Mouse (Mus musculus) G1E (cell line): ENCODE results near the gene Slc16a6. TPM values are rescaled to one million over a fixed set of nuclear protein-coding genes. Genes with fewer than 3 reads are reported as not detected.

Source experiments
- ATAC-seq: 2 replicates; pipeline ENCODE4 v1.8.0; 2016; ENCODE audit warnings: mild to moderate bottlenecking; ENCODE audit not compliant: insufficient number of reproducible peaks, poor library complexity, low FRiP score, severe bottlenecking; ENCODE audit errors: extremely low read depth
- DNase-seq: peaks from one replicate; pipeline ENCODE4 v3.0.0; 2012; ENCODE audit warnings: low spot score
- H3K27me3 ChIP-seq: 2 replicates; pipeline ENCODE4 v1.6.1; 2012; ENCODE audit warnings: mild to moderate bottlenecking, low read length, inconsistent platforms; ENCODE audit not compliant: insufficient read depth
- H3K36me3 ChIP-seq: replicated peaks from 2 replicates; pipeline ENCODE3; 2012; ENCODE audit warnings: mild to moderate bottlenecking, inconsistent platforms
- H3K4me1 ChIP-seq: 2 replicates; pipeline ENCODE4 v1.6.1; 2012; ENCODE audit warnings: low read depth, low read length, inconsistent platforms, mixed read lengths; ENCODE audit not compliant: insufficient read depth
- H3K4me3 ChIP-seq: 2 replicates; pipeline ENCODE4 v1.5.1; 2012; ENCODE audit warnings: low read depth, mild to moderate bottlenecking, inconsistent platforms, low read length, moderate library complexity, mixed read lengths
- H3K9me3 ChIP-seq: replicated peaks from 2 replicates; pipeline ENCODE4 v1.6.1; 2012; ENCODE audit warnings: inconsistent platforms
- CTCF ChIP-seq: IDR thresholded peaks from 2 replicates; pipeline ENCODE4 v1.5.1; 2012; ENCODE audit warnings: low read depth, low read length, inconsistent platforms, mixed read lengths
- GATA1 ChIP-seq: IDR thresholded peaks from 2 replicates; pipeline ENCODE4 v1.6.1; 2012; ENCODE audit warnings: borderline replicate concordance, low read length, inconsistent platforms, mixed read lengths
- GATA2 ChIP-seq: IDR thresholded peaks from 2 replicates; pipeline ENCODE4 v1.6.1; 2012; ENCODE audit warnings: low read depth, low read length, inconsistent platforms, borderline replicate concordance
- POLR2AphosphoS5 ChIP-seq: IDR thresholded peaks from 2 replicates; pipeline ENCODE4 v1.6.1; 2012; ENCODE audit warnings: low read depth, low read length, inconsistent platforms; ENCODE audit not compliant: insufficient replicate concordance
- TAL1 ChIP-seq: conservative IDR thresholded peaks from 2 replicates; pipeline ENCODE4 v1.6.1; 2012; ENCODE audit warnings: low read depth, low read length, inconsistent platforms, mixed read lengths
- polyA plus RNA-seq: library from polyadenylated mRNA; stranded (reverse); fragments of >175 nt; gene quantifications from 2 replicates; pipeline ENCODE4 v1.2.3, GENCODE M21; 2012
- total RNA-seq, 2 experiments: library from RNA; stranded (forward) in 1 of 2; stranded (reverse) in 1 of 2; fragments of 200-1000 nt in 1 of 2; fragments of >200 nt in 1 of 2; fragmentation: Nextera tagmentation in 1 of 2; gene quantifications; 2 replicates each; pipeline ENCODE4 v1.2.3; 2014 to 2017

Gene Slc16a6
- total and polyA plus RNA-seq, 3 experiments: 18.9 to 95.0 (median 37.1) TPM

DNA sequence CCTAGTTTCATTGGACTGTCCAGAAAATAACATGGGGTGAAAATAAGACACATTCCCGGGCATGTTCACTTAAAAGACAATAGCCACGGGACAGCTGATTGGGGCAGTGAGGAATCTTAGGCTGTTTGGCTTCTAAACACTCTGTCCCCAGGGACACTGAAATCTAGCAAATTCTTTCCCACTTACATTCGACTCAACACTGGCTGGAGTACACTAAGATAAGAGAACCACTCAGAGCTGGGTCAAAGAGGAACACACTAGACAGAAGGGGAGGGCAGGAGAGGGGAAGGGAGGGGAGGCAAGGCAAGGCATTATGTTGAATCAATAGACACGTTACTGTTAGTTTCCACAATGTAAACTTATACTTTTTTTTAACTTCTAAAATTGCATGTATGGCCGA, 12.8 kb downstream of the Slc16a6 start:
- TF ChIP-seq GATA2: no peak
- no peak overlapping the region for H3K4me3 ChIP-seq
- no peak; the same call in 1 of the 2 replicates for ATAC-seq
- peaks cover 39% of the 10 kb centered on the region for H3K4me1 ChIP-seq
- no peaks in the 10 kb centered on the region for H3K27me3 ChIP-seq
- no peaks in the 10 kb centered on the region for H3K9me3 ChIP-seq
- no peak for DNase-seq
- H3K36me3 ChIP-seq: peaks cover 98% of the 10 kb centered on the region

DNA sequence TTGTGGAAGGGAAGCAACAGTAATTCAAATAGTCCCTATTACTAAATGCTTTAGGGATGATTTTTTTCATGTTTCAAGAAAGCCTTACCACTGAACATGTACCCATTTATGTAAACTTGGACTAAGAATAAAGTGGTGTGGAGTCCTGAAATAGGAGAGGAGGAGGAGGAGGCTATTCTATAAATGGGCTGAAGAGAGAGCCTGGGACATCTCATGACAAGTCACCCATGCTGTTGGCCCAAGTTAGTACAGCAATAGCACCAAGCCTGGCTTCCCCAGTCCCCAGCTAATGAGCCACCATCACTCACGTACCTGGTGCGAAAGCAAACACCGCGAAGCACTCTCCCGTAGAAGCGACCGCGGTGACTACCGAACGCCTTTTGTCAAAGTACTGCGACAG, 15.2 kb downstream of the Slc16a6 start:
- no peaks in the 10 kb centered on the region for H3K27me3 ChIP-seq
- H3K9me3 ChIP-seq: no peaks in the 10 kb centered on the region
- H3K4me3 ChIP-seq: no peak overlapping the region
- H3K36me3 ChIP-seq: peaks cover 98% of the 10 kb centered on the region
- H3K4me1 ChIP-seq: peaks cover 33% of the 10 kb centered on the region
- TF ChIP-seq TAL1: no peak
- no peak for TF ChIP-seq CTCF
- no peak for TF ChIP-seq GATA1
- TF ChIP-seq POLR2AphosphoS5: no peak
- TF ChIP-seq GATA2: no peak
- DNase-seq (no peak), ATAC-seq (no peak)

- no peaks in the 10 kb centered on the region for H3K9me3 ChIP-seq
- H3K36me3 ChIP-seq: peaks cover 96% of the 10 kb centered on the region
- TF ChIP-seq GATA2 (no peak), GATA1 (no peak), POLR2AphosphoS5 (no peak), CTCF (no peak), TAL1 (no peak)
- ATAC-seq (no peak), DNase-seq (no peak)
- H3K4me1 ChIP-seq: peaks cover 28% of the 10 kb centered on the region
- H3K27me3 ChIP-seq: no peaks in the 10 kb centered on the region
- H3K4me3 ChIP-seq: no peak overlapping the region
These were observed 17.1 kb downstream of the Slc16a6 start for GRCm38 (mm10) chr11:109456261-109456660.

GRCm38 (mm10) chr11:109451169-109451568, 22.2 kb downstream of the Slc16a6 start:
- H3K4me3 ChIP-seq: no peak overlapping the region
- no peaks in the 10 kb centered on the region for H3K27me3 ChIP-seq
- H3K36me3 ChIP-seq: peaks cover 91% of the 10 kb centered on the region
- ATAC-seq: no peak; the same call in 1 of the 2 replicates
- peaks cover 37% of the 10 kb centered on the region for H3K4me1 ChIP-seq
- no peak for DNase-seq
- no peaks in the 10 kb centered on the region for H3K9me3 ChIP-seq
- TF ChIP-seq GATA2: no peak
- TF ChIP-seq CTCF: no peak
- no peak for TF ChIP-seq GATA1
- no peak for TF ChIP-seq TAL1
- no peak for TF ChIP-seq POLR2AphosphoS5

DNA sequence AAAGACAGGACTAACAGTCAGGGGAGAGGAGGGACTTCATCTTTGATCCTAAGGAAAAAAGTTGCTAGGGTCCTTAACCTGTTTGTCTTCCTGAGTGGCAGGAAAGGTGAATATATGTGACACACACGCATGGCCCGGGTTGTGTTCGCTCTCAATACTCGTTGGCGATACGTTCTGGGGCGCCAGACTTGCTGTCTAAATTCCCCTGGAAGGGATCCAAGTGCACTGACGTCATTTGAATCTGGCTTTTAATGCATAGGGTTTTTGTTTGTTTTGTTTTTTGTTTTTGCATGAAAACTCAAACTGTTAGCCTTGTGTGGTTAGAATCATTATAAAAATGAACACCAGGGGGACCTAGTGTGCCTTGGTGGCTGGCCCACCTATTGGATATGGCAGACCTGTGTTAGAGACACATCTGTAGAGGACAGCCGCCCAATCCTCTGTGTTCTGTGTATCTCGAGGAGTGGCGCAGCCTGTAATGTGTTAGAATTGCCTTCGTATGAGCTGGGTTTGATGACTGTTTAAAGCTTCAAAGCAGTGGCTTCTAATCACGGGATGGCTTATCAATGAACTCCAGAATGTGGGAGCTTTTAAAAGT, 27.9 kb downstream of the Slc16a6 start:
- peak; percentile 60 for DNase-seq
- Histone ChIP-seq H3K4me1 (peaks cover 64% of the 10 kb centered on the region), H3K27me3 (no peaks in the 10 kb centered on the region), H3K36me3 (peaks cover 43% of the 10 kb centered on the region), H3K4me3 (no peak overlapping the region), H3K9me3 (no peaks in the 10 kb centered on the region)
- ATAC-seq: peak; percentile 70
- no peak for TF ChIP-seq POLR2AphosphoS5
- peak; percentile 10; the same call in 1 of the 2 replicates for TF ChIP-seq CTCF

DNA sequence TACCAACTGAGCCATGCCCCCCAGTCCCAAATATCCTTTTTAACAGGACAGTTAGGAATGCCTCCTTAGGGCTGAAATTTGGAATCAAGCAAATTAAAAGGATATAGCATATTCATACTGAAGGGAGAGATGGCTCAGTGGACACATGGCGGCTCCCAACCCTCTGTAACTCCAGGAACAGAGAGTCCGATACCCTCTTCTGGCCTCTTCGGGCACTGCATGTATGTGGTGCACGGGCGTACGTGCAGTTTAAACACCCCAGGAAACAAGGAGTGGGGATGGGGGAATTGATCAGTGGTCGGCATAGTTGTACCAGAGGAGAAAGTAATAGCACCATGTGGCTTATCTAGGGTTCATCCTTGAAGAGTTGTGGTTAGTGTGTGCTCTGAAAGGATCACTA, 28.8 kb downstream of the Slc16a6 start:
- TF ChIP-seq CTCF (0 out of 2 replicates have a peak, but pooled peaks have one; percentile 23), POLR2AphosphoS5 (no peak)
- peaks cover 35% of the 10 kb centered on the region for H3K36me3 ChIP-seq
- H3K27me3 ChIP-seq: no peaks in the 10 kb centered on the region
- DNase-seq (peak; percentile 31), ATAC-seq (no peak)
- peaks cover 72% of the 10 kb centered on the region for H3K4me1 ChIP-seq
- H3K9me3 ChIP-seq: no peaks in the 10 kb centered on the region
- no peak overlapping the region for H3K4me3 ChIP-seq
